Mouse (Mus musculus) retina, postnatal 1 day (tissue): ENCODE measurements at regions not wholly inside any gene's neighbourhood (a gene's known extent, or its start where the extent isn't known, plus 50 kb on each side); places are given as distances from the start of the nearest gene placed in this dataset.

Source experiments
- DNase-seq: peaks from one replicate; pipeline ENCODE4 v3.0.0-alpha.2; 2012

- no peak for DNase-seq
These were observed 612.0 kb downstream of the Ipmk start for GRCm38 (mm10) chr10:71959584-71959983.

GRCm38 (mm10) chr10:71960422-71961089, 613.0 kb downstream of the Ipmk start:
- no peak for DNase-seq

GRCm38 (mm10) chr10:71978035-71978434, 630.5 kb downstream of the Ipmk start:
- no peak for DNase-seq

- peak; percentile 72 for DNase-seq
These were observed 651.5 kb upstream of the Zwint start for GRCm38 (mm10) chr10:72002875-72003720.
